Mouse (Mus musculus): ENCODE data around the gene Olfr1357. TPM values are rescaled to one million over a fixed set of nuclear protein-coding genes. Genes with fewer than 3 reads are reported as not detected.

Olfr1357 gene
- total and polyA plus RNA-seq, 3 experiments, result not detected

DNA sequence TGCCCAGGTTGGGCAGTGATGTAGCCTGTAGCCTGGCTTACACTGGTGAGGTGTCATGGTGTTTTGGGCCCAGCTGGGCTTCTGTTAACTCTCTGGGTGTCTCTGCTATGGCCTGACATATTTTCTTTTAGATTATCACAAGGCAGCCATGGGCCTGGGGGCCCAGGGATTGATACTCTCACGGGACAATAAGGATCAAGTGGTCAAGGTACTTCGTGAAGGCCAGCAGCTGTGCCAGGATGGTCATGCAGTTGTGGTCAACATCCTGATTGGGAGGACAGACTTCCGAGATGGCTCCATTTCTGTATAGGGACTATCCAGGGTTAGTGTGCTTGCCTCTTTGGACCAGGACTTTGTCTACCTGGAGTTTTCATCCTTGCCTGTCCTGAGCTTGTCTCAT is 33.9 kb downstream of the Olfr1357 start:
- no peak for TF ChIP-seq TAL1 (IDR thresholded peaks at IDR 0.05; ENCODE audit: low read length)
- no peak for TF ChIP-seq CHD1 (IDR thresholded peaks at IDR 0.05; ENCODE audit: low read depth, low read length)
- no peak for TF ChIP-seq NRF1 (IDR thresholded peaks at IDR 0.05; ENCODE audit: insufficient read depth, low read depth, low read length, poor library complexity, severe bottlenecking)
- TF ChIP-seq SMC3 (IDR thresholded peaks at IDR 0.05; ENCODE audit: low read depth, low read length), result no peak
- TF ChIP-seq ZKSCAN1 (IDR thresholded peaks at IDR 0.05; ENCODE audit: low read depth, low read length), result no peak
- no peak for TF ChIP-seq MAX (IDR thresholded peaks at IDR 0.05; ENCODE audit: low read length)
- TF ChIP-seq MEF2A (IDR thresholded peaks at IDR 0.05; ENCODE audit: extremely low read depth, insufficient replicate concordance, low read depth, low read length, poor library complexity, severe bottlenecking), result no peak
- TF ChIP-seq MAFK (IDR thresholded peaks at IDR 0.05; ENCODE audit: borderline replicate concordance, low read depth, low read length), result no peak

DNA sequence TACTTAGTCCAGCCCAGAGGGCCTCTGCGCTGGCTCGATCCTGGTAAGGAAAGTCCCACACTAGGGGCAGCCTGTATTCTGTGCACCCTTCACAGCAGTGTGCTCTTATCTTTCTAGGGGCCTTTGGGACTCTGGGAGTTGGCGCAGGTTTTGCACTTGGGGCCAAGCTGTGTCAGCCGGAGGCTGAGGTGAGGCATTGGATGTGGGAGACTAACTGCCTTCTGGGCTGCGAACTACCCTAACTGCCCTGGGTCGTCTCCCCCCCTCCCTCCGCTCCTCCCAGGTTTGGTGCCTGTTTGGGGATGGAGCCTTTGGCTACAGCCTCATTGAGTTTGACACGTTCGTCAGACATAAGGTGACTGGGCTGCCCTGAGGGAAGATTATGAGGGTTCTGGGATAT is 34.5 kb downstream of the Olfr1357 start:
- Histone ChIP-seq H3K27me3 (ENCODE audit: control insufficient read depth in 1 of 2, insufficient read depth in 2 of 2, low read length in 2 of 2) (no peaks in the 10 kb centered on the region), H3K27ac (ENCODE audit: control insufficient read depth, low read depth, low read length) (no peak overlapping the region), H3K9ac (ENCODE audit: control insufficient read depth, low read depth, low read length, poor library complexity, severe bottlenecking) (no peak overlapping the region), H3K9me3 (replicated peaks; ENCODE audit: insufficient read depth, low read length) (no peaks in the 10 kb centered on the region), H3K36me3 (ENCODE audit: control insufficient read depth in 1 of 2, insufficient read depth in 2 of 2, low read length in 2 of 2) (no peaks in the 10 kb centered on the region; a peak in 1 of 4 replicates), H3K4me3 (ENCODE audit: control insufficient read depth in 1 of 2, insufficient read depth in 1 of 2, low read depth in 2 of 2, low read length in 2 of 2) (no peak overlapping the region), H3K4me1 (ENCODE audit: control insufficient read depth in 1 of 2, insufficient read depth in 2 of 2, low read length in 2 of 2) (no peaks in the 10 kb centered on the region), H3K79me2 (ENCODE audit: control insufficient read depth, insufficient read depth, low read length, poor library complexity) (no peaks in the 10 kb centered on the region)
- DNase-seq (ENCODE audit: low read depth, low spot score), result no peak
- TF ChIP-seq MAFK (IDR thresholded peaks at IDR 0.05; ENCODE audit: borderline replicate concordance, low read depth, low read length), result no peak
- no peak for TF ChIP-seq RAD21 (IDR thresholded peaks at IDR 0.05; ENCODE audit: low read depth, low read length)
- TF ChIP-seq ELF1 (IDR thresholded peaks at IDR 0.05; ENCODE audit: low read depth, low read length), result no peak
- TF ChIP-seq RCOR1 (IDR thresholded peaks at IDR 0.05; ENCODE audit: low read depth, low read length), result no peak
- no peak for TF ChIP-seq GATA1 (IDR thresholded peaks at IDR 0.05; ENCODE audit: low read depth, low read length)
- no peak for TF ChIP-seq ZKSCAN1 (IDR thresholded peaks at IDR 0.05; ENCODE audit: low read depth, low read length)
- TF ChIP-seq GABPA (IDR thresholded peaks at IDR 0.05; ENCODE audit: low read depth, low read length), result no peak
- TF ChIP-seq NELFE (IDR thresholded peaks at IDR 0.05; ENCODE audit: low read depth, low read length), result no peak
- TF ChIP-seq E2F4 (IDR thresholded peaks at IDR 0.05; ENCODE audit: borderline replicate concordance, low read depth, low read length), result no peak
- TF ChIP-seq CHD2 (IDR thresholded peaks at IDR 0.05; ENCODE audit: low read length), result no peak

More for the DNA sequence above, 33.9 kb downstream of the Olfr1357 start:
- H3K4me1 ChIP-seq (ENCODE audit: control insufficient read depth in 1 of 2, insufficient read depth in 2 of 2, low read length in 2 of 2), result no peaks in the 10 kb centered on the region
- H3K4me3 ChIP-seq (ENCODE audit: control insufficient read depth in 1 of 2, insufficient read depth in 1 of 2, low read depth in 2 of 2, low read length in 2 of 2), result no peak overlapping the region
- no peak for DNase-seq (ENCODE audit: low read depth, low spot score)
- no peaks in the 10 kb centered on the region for H3K9me3 ChIP-seq (replicated peaks; ENCODE audit: insufficient read depth, low read length)
- no peaks in the 10 kb centered on the region for H3K27me3 ChIP-seq (ENCODE audit: control insufficient read depth in 1 of 2, insufficient read depth in 2 of 2, low read length in 2 of 2)
- H3K79me2 ChIP-seq (ENCODE audit: control insufficient read depth, insufficient read depth, low read length, poor library complexity), result no peaks in the 10 kb centered on the region
- no peak overlapping the region for H3K9ac ChIP-seq (ENCODE audit: control insufficient read depth, low read depth, low read length, poor library complexity, severe bottlenecking)
- H3K36me3 ChIP-seq (ENCODE audit: control insufficient read depth in 1 of 2, insufficient read depth in 2 of 2, low read length in 2 of 2), result no peaks in the 10 kb centered on the region; a peak in 1 of 4 replicates
- H3K27ac ChIP-seq (ENCODE audit: control insufficient read depth, low read depth, low read length), result no peak overlapping the region

All from MEL (cell line).